Mouse (Mus musculus): ENCODE measurements around the gene Olfr1418.

The Olfr1418 gene

DNA sequence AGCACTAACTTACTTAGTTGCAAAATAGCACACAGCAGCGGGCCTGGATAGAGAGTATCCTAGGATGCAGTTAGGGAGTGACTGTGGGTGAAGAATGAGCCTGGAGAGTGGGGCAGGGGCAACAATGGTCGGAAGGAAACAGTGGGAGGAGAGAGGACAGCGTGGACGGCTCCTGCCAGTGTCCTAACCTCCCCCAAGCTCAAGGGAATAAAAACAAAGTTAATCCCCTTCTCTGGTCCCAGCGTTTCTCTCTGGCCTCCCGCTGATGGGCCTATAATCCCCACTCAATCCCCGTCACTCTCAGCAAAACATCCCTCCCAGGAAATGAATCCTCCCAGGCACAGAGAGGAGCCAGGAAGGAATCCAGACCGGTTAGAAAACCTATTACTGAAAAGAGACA, 47.2 kb downstream of the Olfr1418 start:
- in situ Hi-C loops (cut with MboI; ENCODE audit: low pct_unique_long_range_greater_than_20kb in 1 of 2, low sequenced_read_pairs in 2 of 2, unreplicated experiment in 1 of 2), result no loop called here

DNA sequence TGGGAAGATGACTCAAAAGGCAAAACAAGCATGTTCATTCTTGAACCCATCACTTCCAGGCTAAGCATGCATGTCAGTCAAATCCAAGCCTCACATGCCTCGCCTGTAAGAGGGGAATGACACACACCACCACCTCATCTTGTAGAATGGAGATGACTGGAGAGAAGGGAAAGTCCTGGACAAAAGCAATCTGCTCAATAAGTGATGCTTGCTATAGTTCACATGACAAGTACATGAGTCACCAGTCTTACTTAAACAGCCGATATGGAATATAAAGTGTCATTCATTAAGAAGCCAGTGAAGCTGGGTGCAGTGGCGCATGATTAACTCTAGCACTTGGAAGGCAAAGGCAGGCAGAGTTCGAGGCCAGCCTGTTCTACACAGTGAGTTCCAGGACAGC, 47.7 kb downstream of the Olfr1418 start:
- in situ Hi-C loops (cut with MboI; ENCODE audit: low pct_unique_long_range_greater_than_20kb in 1 of 2, low sequenced_read_pairs in 2 of 2, unreplicated experiment in 1 of 2), result no loop called here

DNA sequence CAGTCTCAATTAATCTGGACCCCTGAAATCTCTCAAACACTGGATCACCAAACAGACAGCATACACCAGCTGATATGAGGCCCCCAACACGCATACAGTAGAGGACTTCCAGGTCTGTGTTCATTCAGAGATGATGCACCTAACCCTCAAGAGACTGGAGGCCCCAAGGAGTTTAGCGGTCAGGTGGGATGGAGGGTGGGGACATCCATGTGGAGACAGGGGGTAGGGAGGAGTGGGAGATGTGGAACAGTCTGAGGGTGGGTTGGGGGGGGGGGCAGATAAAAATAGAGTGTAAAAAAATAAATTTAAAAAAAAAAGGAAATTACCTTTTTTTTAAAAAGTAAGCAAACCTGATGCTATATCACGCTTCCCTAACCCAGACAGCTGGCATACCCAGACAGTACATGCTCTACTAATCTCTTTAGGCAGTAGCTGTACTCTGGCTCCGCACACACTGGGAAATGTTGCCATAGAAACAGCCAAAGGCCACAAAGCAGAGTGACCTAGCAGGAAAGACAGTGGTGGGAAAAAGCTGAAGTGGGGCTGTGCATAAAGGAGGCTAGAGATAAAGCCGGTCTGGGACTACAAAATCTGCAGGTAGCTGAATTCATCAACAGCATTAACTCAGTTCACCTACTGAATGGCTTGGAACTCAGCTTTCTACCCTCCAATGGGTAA, 49.0 kb downstream of the Olfr1418 start:
- in situ Hi-C loops (cut with MboI; ENCODE audit: low pct_unique_long_range_greater_than_20kb in 1 of 2, low sequenced_read_pairs in 2 of 2, unreplicated experiment in 1 of 2), result no loop called here

DNA sequence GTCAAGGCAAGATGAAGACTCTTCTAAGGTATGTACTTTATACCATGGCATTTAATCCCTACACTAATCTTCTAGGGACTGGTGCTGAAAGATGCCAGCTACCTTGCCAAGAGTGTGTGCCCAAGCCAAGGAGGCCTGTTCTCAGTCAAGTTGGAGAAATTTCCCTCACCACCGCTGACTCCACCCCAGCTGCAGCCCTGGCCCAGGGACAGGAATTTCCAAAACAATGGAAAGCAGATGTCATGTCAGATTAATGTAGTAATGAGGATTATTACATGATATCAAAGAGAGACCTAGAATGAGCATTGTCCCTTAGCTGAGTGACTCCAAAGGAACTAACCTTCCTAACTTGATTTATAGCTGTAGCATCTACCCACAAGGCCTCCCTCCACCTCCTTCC, 50.0 kb downstream of the Olfr1418 start:
- in situ Hi-C loops (cut with MboI; ENCODE audit: low pct_unique_long_range_greater_than_20kb in 1 of 2, low sequenced_read_pairs in 2 of 2, unreplicated experiment in 1 of 2), result no loop called here

DNA sequence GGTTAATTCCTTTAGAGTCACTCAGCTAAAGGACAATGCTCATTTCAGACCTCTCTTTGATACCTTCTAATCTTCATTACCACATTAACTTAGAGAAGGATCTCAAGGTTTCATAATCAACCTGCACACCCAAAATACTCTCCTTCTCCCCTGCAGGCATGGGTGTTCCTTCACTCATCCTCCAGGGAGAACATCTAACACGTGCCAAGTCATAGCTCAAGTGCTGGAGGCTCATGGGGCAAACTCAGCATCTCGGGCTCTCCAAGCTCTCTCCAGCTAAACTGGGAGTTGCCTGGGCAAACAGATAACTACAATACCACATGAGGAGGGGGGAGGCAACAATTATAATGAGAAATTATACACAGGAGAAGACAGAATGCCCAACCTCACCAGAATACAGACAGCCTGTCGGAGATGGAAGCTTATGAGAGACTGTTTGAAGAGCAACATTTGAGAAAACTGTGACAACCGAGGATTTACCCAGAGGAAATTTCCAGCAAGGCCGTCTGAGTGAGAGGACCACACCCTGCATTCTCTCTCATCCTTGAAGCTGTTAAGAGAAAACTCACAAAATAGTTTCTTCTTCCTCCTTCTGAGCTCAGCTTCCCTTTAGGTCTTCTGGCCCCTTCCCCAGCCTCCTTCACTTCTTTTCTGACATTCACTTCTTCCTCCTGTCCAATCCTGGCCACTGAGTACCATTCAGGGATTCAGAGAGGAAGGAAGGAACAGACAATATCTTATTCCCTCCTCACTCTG, 50.7 kb downstream of the Olfr1418 start:
- in situ Hi-C loops (cut with MboI; ENCODE audit: low pct_unique_long_range_greater_than_20kb in 1 of 2, low sequenced_read_pairs in 2 of 2, unreplicated experiment in 1 of 2), result no loop called here

DNA sequence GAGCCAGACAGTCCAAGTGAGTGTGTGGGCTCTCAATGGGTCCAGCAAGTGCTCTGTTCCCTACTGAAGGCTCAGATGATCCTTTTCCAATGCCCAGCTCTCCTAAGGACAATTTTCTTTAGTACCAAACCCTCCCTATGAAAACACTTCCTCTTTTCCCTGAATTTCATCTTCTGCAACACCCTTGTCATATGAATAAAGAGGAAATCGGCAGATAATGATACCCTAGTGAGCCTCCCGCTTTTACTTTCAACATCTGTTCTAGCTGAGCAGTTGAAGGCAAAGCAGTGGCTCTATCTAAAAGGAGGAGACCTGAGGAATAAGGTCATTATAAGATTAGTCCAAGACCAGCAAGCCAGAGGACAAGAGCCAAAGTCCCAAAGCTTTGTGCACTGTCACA, 52.4 kb downstream of the Olfr1418 start:
- in situ Hi-C loops (cut with MboI; ENCODE audit: low pct_unique_long_range_greater_than_20kb in 1 of 2, low sequenced_read_pairs in 2 of 2, unreplicated experiment in 1 of 2), result no loop called here

DNA sequence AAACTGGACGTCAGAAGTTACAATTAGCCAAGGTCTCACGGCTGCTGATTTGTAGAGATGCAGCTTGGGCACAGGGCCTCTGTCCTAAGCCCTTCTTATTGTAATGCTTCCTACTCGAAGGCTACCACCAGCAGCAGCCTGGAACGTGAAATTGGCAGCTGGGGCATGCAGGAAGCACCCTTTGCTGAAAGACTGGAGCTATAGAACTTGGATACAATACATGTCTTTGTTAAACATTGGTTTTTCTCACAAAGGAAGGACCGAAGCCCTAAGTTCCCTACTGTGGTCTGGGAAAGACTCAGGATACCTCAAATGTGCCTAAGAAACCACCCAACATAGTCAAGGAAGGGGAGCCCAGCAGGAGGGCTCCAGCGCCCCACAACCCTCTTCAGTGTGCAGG, 53.0 kb downstream of the Olfr1418 start:
- in situ Hi-C loops (cut with MboI; ENCODE audit: low pct_unique_long_range_greater_than_20kb in 1 of 2, low sequenced_read_pairs in 2 of 2, unreplicated experiment in 1 of 2), result no loop called here

DNA sequence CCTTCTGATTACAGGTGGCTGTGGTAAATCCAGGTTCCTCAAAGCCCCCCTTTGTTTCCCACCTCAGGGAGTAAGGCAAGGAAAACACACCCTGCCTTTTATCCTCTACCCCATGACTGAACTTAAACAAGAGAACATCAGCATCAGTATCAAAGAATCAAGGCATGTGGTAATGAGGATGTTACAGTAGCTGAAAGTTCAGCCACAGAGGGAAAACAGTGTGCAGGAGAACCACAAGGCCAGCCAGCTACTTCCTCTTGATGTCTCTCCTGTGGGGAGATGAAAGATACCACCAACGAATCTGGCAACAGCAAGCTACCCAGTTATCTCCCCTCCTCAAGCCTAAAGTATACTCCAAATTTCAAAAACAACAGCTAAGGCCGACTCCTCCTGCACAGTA, 53.6 kb downstream of the Olfr1418 start:
- in situ Hi-C loops (cut with MboI; ENCODE audit: low pct_unique_long_range_greater_than_20kb in 1 of 2, low sequenced_read_pairs in 2 of 2, unreplicated experiment in 1 of 2), result no loop called here

DNA sequence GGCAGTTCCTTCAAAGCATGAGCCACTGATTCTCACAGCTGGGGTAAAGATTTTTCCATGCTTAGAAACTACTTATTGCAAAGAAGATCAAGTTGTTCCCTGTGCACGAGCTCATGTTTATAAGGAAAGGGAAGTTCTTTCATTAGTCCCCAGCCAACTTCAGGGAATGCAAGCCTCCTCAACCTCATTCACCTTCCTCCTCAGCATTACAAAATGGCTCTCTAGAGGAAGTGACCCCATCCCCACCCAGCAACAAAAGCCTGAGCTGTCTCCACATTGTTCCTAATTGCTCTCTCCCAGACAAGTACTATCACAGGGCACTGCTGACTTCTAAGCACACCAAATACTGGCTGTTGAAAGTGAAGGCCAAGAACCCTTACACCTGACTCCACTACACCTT, 56.4 kb downstream of the Olfr1418 start:
- in situ Hi-C loops (cut with MboI; ENCODE audit: low pct_unique_long_range_greater_than_20kb in 1 of 2, low sequenced_read_pairs in 2 of 2, unreplicated experiment in 1 of 2), result no loop called here

Data from mouse embryonic stem cell (cell line).